Mouse (Mus musculus) inflammation-experienced regulatory T-cells, adult 6 months (primary cell): ENCODE results near the gene Astn2. TPM values are rescaled to one million over a fixed set of nuclear protein-coding genes. Genes with fewer than 3 reads are reported as not detected.
"Not testable (repeated sequence)": the region's sequence is repeated elsewhere in the genome, so short reads cannot be mapped to it uniquely, and the experiment has no call there.

Experiments used
- ATAC-seq: one replicate; pipeline ENCODE4 v1.8.0; 2017
- polyA plus RNA-seq, 3 experiments: library from polyadenylated mRNA; unstranded; fragments of 100-300 nt; shearing (Covaris generic); gene quantifications; one replicate each; pipeline ENCODE4 v1.2.1; 2017

Astn2 gene
- polyA plus RNA-seq, 3 experiments from 2014 or later, result not detected

- ATAC-seq, result no peak
These were observed 659.6 kb downstream of the Astn2 start for GRCm38 (mm10) chr4:65744788-65745187.

- ATAC-seq, result no peak
These were observed 660.3 kb downstream of the Astn2 start for GRCm38 (mm10) chr4:65744088-65744610.

DNA sequence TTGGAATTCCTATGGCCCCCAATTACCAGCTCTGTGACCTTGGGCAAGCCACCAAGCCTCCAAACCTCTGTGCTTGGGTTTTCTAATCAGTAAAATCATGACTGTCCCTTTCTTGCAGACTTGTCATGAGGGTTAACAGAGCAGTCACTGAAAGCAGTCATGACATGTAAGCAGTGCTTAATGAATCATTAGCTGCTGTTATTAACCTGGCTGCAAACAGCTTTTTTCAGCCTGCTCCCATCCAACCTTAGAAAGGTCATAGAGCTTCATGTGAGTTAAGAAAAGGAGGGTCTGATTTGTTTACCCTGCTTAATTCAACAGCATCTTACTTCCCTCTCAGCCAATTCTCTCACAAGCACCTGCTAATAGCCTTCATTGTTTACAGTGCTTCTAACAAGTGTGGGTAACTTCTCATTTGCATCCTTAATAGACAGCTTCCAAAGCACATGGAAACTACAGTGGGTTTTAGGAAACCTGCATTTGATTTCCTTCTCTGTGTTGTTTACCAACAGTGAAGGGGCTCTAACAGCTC is 661.2 kb downstream of the Astn2 start:
- ATAC-seq, result no peak

- ATAC-seq, result no peak
These were observed 680.0 kb downstream of the Astn2 start for GRCm38 (mm10) chr4:65724414-65724813.

- no peak for ATAC-seq
These were observed 684.8 kb downstream of the Astn2 start for GRCm38 (mm10) chr4:65719610-65720009.

GRCm38 (mm10) chr4:65717899-65718298 is 686.5 kb downstream of the Astn2 start:
- ATAC-seq, result no peak

- ATAC-seq, result no peak
These were observed 688.3 kb downstream of the Astn2 start for GRCm38 (mm10) chr4:65716086-65716485.

DNA sequence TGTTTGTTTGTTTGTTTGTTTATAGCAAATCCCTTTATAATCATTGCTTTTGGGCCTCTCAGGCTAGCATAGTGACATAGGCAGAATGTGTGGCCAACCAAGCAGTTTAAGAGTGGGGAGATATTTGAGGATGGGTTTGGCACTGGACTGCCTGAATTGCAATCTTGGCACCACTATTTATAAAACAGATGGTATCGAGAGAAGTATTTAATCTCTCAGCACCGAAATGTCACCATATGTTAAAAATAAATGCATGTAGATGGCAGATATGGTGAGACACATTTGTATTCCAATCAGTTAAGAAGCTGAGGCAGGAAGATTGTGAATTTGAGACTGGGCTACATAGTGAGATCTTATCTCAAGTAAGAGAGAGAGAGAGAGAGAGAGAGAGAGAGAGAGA is 692.7 kb downstream of the Astn2 start:
- no peak for ATAC-seq

DNA sequence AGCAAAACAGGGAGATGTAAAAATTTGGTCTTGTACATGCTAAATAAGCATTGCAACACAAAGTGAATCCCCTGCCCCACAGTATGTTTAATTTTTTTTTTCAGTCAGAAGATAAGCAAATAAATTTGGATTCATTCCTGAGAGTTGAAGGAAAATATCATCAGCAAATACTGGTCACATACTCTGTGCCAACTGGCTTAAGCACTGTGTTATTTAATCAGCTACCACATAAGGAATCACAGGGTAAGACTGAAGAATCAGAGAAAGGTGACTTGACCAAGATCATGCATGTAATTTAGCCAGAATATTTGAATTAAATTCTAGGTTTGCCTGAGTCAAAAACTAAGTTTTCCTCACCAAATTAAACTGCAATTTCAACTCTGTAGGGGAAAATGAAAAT is 693.8 kb downstream of the Astn2 start:
- no peak for ATAC-seq

DNA sequence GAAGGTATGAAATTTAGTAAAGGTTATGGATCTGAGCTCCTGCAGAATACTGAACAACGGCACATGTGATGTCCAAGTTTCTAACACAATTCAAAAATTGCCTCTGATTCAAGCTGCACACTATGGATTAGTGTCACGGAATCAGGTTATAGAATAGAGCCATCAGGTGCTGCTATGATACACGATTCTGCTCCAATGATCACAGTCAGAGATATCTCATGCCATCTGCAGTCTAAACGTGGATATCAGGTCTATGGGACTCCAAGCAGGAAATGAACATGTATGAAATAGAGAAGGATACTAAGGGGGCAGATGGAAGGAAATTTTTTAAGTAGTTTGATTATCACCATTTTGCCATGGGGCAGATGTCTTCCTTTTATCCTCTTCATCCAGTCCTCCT is 702.6 kb downstream of the Astn2 start:
- no peak for ATAC-seq

DNA sequence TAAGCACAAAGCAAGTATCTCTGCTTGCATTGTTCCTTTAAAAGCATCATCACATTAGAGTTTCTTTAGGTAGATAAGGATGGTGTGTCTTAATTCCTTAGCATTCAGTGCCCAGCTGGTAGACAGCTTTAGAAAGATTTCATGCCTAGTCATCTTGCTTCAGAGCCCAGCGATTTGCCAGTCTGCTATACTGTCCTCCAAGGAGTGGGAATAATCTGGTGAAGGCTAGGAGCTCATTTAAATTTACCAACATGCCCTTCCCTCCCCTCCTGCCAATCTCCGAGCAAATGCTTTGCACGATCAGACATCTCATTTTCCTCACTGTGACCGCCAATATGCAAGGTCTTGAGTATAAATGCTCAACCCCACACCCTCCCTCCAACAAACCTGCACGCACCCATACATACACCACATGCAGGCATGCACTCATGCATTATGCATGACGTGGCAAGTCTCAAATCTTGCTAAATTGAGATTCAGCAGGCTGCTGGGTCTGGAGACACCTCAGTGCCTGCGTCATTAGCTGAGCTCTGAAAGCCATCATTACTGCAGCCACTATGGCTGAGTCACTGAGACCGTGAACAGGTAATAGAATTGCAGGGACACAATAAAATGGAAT is 704.6 kb downstream of the Astn2 start:
- ATAC-seq, result no peak

DNA sequence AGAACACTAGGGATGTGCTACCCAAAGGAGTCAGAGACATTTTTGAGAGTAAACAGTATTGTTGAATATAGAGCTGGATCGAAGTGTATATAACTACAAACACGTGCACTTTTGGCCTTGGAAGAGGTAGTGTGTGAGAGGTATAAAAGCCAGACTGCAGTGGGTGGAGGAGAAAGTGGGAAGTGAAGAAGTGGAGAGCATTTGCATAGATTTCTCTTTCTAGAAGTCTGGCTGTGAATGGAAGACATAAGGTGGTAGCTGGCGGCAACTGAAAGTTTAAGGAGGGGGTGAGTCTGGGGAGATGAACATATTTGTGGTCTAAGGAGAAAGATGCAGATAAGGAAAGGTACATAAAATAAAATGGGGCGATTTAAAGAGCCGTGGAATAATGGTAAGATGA is 709.2 kb downstream of the Astn2 start:
- ATAC-seq, result no peak

DNA sequence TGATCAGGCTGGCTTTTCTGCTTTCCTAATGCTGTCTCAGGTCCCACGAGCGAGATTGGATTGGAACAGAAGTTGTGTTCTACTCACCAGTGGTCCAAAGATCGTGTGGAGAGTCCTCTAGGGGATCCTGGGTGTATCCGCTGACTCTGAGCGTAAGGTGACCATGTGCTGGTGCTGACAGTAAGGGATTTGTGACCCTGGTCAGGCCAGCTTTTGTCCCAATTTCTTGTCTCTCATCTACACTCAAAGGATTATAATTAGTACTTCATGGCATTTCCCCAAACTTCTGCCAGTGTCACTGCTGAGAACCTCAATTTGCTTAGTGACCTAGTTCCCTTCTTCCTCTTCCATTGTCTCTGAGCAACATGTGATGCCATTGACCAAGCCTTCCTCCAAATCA is 710.4 kb downstream of the Astn2 start:
- ATAC-seq, result no peak

DNA sequence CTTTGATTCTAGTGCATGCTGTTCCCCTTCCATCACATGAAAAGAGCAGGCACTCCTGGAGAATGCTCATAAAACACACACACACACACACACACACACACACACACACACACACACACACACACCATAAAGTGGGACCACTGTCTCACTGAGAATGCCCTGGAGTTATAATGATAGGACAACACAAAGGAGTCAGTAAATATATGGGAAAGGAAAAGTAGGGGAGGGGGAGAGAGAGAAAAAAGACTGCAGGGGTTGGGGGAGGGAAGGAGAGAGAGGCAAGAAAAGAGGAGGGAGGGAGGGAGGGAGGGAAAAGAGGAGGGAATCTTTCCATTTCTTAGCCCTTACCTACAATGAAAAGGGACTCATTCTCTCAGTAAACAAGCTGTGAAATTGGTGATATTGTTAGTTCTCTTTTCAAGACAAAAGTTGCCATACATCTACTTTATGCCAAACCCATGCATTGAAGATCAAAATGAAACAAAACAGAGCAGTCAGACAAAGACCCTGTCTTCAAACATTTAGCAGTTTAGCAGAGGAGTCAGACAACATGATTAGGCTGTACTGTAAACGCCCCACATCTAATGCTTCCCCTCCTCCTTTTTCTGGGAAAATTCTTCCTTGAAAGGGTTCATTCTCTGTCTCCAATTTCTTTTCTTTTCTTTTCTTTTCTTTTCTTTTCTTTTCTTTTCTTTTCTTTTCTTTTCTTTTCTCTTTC is 717.2 kb downstream of the Astn2 start:
- no peak for ATAC-seq

DNA sequence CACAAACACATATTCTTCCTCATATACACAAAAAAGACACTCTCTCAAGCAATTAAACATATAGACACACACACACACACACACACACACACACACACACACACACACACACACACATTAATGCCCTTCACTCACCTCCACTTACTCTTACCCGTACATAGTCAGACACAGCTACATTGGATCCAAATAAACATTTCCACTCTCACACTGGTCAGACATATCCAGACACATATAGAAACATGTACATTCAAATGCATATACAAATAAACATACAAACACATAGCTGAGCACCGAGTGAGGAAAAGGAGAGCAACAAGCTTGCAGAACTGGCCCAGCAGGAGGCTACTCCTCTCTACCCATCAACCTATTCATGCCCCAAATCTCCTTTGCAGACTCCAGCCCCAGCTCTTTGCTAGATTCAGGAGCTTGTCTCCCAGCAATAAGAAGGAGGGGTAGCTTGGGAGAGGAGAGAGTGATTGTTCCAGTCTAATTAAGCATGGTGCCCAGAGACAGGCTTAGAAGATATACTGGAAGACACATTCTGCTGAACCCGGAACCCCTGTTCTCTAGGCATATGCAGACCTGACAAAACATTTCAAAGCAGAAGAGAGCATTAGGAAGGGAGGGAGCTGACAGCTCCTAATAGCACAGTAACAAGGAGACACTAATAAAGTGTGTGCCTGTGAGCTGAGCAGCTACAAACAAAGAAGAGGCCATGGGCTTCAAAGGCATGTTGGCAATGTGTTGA is 718.0 kb downstream of the Astn2 start:
- no peak for ATAC-seq

DNA sequence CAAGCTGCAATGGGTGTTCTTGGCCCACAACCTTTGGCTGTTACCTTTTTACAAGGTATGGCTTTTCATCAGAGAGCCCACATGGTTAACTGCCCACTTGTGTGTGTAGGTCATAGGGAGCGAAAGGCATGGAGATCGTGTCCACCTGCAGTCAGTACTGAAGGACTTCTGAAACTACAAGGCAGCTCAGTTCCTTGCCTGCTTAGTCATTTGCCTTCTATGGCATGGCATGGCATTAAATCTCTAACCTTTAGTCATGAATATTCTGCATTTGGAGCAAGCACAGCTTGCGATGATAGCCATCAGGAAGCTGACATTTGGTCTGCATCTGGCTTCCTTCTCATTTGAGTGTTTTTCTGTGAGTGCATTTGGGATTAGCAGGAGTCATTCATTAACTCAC is 720.0 kb downstream of the Astn2 start:
- ATAC-seq, result no peak

DNA sequence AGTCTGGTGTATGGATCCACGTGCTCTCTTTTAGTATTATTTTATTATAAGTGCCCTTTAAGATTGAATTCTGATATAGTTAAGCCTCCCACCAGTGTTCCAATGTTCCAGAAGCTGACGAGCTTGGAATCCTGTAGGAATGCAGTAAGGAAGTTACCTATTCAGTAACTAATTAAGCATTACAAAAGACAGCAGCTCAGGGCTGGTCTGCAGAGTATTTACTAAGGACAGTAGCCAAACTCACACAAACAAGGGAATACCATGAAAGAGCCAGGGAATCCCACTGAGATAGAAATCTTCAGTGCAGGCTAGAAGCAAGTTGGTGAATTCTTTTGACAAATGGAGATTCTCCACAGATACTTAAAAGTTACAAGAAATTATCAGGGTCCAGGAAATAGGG is 724.6 kb downstream of the Astn2 start:
- not testable (repeated sequence) for ATAC-seq

GRCm38 (mm10) chr4:65678929-65679328 is 725.5 kb downstream of the Astn2 start:
- ATAC-seq, result no peak

DNA sequence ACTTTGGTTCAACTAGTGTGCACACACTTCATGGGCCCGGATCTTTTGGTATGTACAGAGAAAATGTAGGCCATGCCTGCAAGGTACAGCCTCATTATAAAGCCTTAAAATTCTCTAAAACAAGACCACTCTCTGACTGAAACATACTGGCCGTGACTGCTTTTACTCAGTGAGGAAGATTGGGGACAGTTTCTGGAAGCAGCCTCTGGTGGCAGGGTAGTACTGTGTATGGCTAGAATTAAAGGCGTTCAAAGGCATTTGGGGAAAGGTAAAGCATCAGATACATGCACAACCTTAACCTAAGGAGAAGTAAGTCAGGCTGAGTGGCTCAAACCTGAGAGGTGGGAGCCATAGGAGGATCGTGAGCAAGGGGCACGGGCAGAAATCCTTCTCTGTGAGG is 725.9 kb downstream of the Astn2 start:
- no peak for ATAC-seq

DNA sequence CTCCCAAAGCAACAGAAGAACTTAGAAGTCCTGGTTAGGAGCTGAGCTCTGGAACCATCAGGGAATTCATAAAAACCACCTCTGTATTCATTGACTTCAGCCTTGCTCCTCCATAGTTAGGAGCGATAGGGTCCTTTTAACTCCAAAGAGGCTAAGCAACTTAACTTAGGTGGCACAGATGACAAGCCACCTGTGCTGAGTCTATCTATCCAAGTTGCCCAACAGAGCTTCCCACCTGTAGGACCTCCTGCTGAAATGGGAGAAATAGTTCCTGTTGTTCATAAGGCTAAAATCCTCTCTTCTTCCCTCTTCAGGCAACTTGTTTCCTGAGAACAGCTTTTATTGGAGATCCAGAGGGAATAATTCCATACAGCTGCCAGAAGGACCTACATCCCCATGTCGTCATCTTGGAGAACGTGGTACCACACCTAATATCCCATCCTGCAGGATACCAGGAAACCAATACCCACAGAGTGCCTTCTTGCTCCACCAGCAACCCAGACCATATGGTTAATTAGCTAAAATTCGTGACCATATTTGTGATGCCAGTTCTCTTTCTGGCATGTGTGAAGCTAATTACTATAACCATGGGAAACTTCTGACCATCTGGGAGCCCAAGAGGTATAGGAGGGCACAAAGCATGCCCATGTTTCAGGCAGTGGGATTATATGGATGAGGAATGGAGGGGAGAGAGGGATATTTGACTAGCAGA is 730.0 kb downstream of the Astn2 start:
- no peak for ATAC-seq

DNA sequence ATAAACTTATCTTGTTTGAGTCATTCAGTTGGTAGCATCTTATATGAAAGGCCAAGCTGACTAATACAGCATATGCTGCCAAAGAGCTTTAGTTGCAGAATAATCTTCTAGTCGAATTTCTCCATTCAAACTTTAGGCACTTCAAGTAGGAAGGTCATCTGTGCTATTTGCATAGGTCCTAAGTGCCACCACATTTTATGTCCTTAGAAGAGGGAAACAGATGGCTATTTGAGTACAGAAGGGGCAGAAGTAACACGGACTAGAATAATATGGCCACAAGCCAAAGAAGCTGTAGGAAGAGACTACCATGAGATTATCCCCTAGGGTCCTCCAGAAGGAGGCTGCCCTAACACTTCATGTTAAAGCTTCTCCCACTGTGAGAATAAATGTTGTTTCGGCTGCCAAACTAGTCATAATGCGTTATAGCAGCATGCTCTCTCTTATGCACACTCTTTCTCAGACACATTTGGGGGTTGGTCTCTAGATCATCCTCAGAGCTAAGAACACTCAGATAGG is 730.9 kb downstream of the Astn2 start:
- ATAC-seq, result no peak

GRCm38 (mm10) chr4:65672294-65672693 is 732.1 kb downstream of the Astn2 start:
- ATAC-seq, result no peak
